Mouse (Mus musculus) stomach, embryonic 15.5 days (tissue): ENCODE data around the gene Tex36. TPM values are rescaled to one million over a fixed set of nuclear protein-coding genes. Genes with fewer than 3 reads are reported as not detected.

Experiments used
- ATAC-seq: fragments of 200-750 bp; cut with Nextera tagmentation; 2 replicates; pipeline ENCODE4 v1.8.0; 2017; ENCODE audit warnings: low read depth, moderate number of reproducible peaks, moderate TSS enrichment; ENCODE audit not compliant: insufficient read depth, low FRiP score
- H3K27ac ChIP-seq: fragments of 300-500 bp; sonication (generic); 2 replicates; pipeline ENCODE4 v1.5.1; 2015; ENCODE audit warnings: mild to moderate bottlenecking, inconsistent platforms
- H3K27me3 ChIP-seq: fragments of 300-500 bp; sonication (generic); replicated peaks from 2 replicates; pipeline ENCODE4 v1.6.1; 2015; ENCODE audit warnings: inconsistent platforms
- H3K36me3 ChIP-seq: fragments of 300-500 bp; sonication (generic); 2 replicates; pipeline ENCODE4 v1.6.1; 2015; ENCODE audit warnings: inconsistent platforms
- H3K4me1 ChIP-seq: fragments of 300-500 bp; sonication (generic); 2 replicates; pipeline ENCODE4 v1.6.1; 2015; ENCODE audit warnings: inconsistent platforms
- H3K4me2 ChIP-seq: fragments of 300-500 bp; sonication (generic); 2 replicates; pipeline ENCODE4 v1.6.1; 2015; ENCODE audit warnings: mild to moderate bottlenecking, inconsistent platforms
- H3K4me3 ChIP-seq: fragments of 300-500 bp; sonication (generic); replicated peaks from 2 replicates; pipeline ENCODE4 v1.5.1; 2015; ENCODE audit warnings: inconsistent platforms
- H3K9ac ChIP-seq: fragments of 300-500 bp; sonication (generic); 2 replicates; pipeline ENCODE4 v1.6.1; 2015; ENCODE audit warnings: inconsistent platforms
- H3K9me3 ChIP-seq: fragments of 300-500 bp; sonication (generic); 2 replicates; pipeline ENCODE4 v1.6.1; 2016; ENCODE audit warnings: inconsistent platforms
- WGBS: fragments of 180-500 bp; shearing (Covaris S2); methylation state at CpG from one replicate; pipeline ENCODE4 v1.1.7; 2015; 5-methylcytosine and 5-hydroxymethylcytosine counted together
- polyA plus RNA-seq: library from polyadenylated mRNA; unstranded; fragments of >200 nt; fragmentation: Nextera tagmentation; extraction: Ambion mirVana; gene quantifications from 2 replicates; pipeline ENCODE4 v1.2.1, GENCODE M21; 2015

Tex36 gene
- polyA plus RNA-seq, 1 experiment from 2014 or later, result not detected

- Histone ChIP-seq H3K9me3 (no peaks in the 10 kb centered on the region), H3K27me3 (no peaks in the 10 kb centered on the region), H3K36me3 (no peaks in the 10 kb centered on the region), H3K27ac (no peak overlapping the region), H3K4me3 (no peak overlapping the region), H3K9ac (no peak overlapping the region), H3K4me2 (peak overlapping the region; percentile 27; the same call in 1 of the 2 replicates), H3K4me1 (no peaks in the 10 kb centered on the region)
- WGBS, result 31% methylated on average over 11 of the region's 11 CpGs
- ATAC-seq, result no peak
Measured at GRCm38 (mm10) chr7:133620721-133621120, 18.8 kb upstream of the Tex36 start.

GRCm38 (mm10) chr7:133612981-133613380, 11.0 kb upstream of the Tex36 start:
- ATAC-seq, result no peak
- Histone ChIP-seq H3K27ac (no peak overlapping the region), H3K9ac (no peak overlapping the region), H3K27me3 (no peaks in the 10 kb centered on the region), H3K9me3 (no peaks in the 10 kb centered on the region), H3K4me1 (no peaks in the 10 kb centered on the region), H3K36me3 (no peaks in the 10 kb centered on the region), H3K4me2 (no peak overlapping the region), H3K4me3 (no peak overlapping the region)
- 74% methylated on average over 2 of the region's 2 CpGs for WGBS

GRCm38 (mm10) chr7:133609585-133609984, 7.6 kb upstream of the Tex36 start:
- Histone ChIP-seq H3K9ac (no peak overlapping the region), H3K27me3 (no peaks in the 10 kb centered on the region), H3K4me3 (no peak overlapping the region), H3K27ac (no peak overlapping the region), H3K4me2 (no peak overlapping the region), H3K36me3 (no peaks in the 10 kb centered on the region), H3K4me1 (no peaks in the 10 kb centered on the region), H3K9me3 (no peaks in the 10 kb centered on the region)
- 70% methylated on average over 8 of the region's 8 CpGs for WGBS
- ATAC-seq, result no peak

- no peak for ATAC-seq
- Histone ChIP-seq H3K4me1 (no peaks in the 10 kb centered on the region), H3K27me3 (no peaks in the 10 kb centered on the region), H3K36me3 (no peaks in the 10 kb centered on the region), H3K9me3 (no peaks in the 10 kb centered on the region), H3K4me3 (no peak overlapping the region), H3K27ac (no peak overlapping the region), H3K9ac (no peak overlapping the region), H3K4me2 (no peak overlapping the region)
- WGBS, result 58% methylated on average over 13 of the region's 13 CpGs
Measured at GRCm38 (mm10) chr7:133608631-133609340, 6.8 kb upstream of the Tex36 start.

GRCm38 (mm10) chr7:133607883-133608575, 6.1 kb upstream of the Tex36 start:
- Histone ChIP-seq H3K4me1 (no peaks in the 10 kb centered on the region), H3K27ac (no peak overlapping the region), H3K9me3 (no peaks in the 10 kb centered on the region), H3K9ac (no peak overlapping the region), H3K4me2 (no peak overlapping the region), H3K36me3 (no peaks in the 10 kb centered on the region), H3K4me3 (no peak overlapping the region), H3K27me3 (no peaks in the 10 kb centered on the region)
- 72% methylated on average over 13 of the region's 13 CpGs for WGBS
- ATAC-seq, result no peak

- Histone ChIP-seq H3K36me3 (no peaks in the 10 kb centered on the region), H3K27ac (no peak overlapping the region), H3K4me1 (no peaks in the 10 kb centered on the region), H3K9ac (no peak overlapping the region), H3K4me2 (no peak overlapping the region), H3K4me3 (no peak overlapping the region), H3K9me3 (no peaks in the 10 kb centered on the region), H3K27me3 (no peaks in the 10 kb centered on the region)
- ATAC-seq, result no peak
- 77% methylated on average over 5 of the region's 5 CpGs for WGBS
Measured at GRCm38 (mm10) chr7:133607331-133607730, 5.4 kb upstream of the Tex36 start.

- Histone ChIP-seq H3K4me1 (no peaks in the 10 kb centered on the region), H3K27me3 (no peaks in the 10 kb centered on the region), H3K9ac (no peak overlapping the region), H3K36me3 (no peaks in the 10 kb centered on the region), H3K4me2 (peak overlapping the region; percentile 19; the same call in 1 of the 2 replicates), H3K4me3 (no peak overlapping the region), H3K27ac (no peak overlapping the region), H3K9me3 (no peaks in the 10 kb centered on the region)
- 44% methylated on average over 13 of the region's 13 CpGs for WGBS
- no peak for ATAC-seq
Measured at GRCm38 (mm10) chr7:133604427-133605081, 2.6 kb upstream of the Tex36 start.

- Histone ChIP-seq H3K9me3 (no peaks in the 10 kb centered on the region), H3K27ac (no peak overlapping the region), H3K4me2 (no peak overlapping the region), H3K27me3 (no peaks in the 10 kb centered on the region), H3K36me3 (no peaks in the 10 kb centered on the region), H3K9ac (no peak overlapping the region), H3K4me3 (no peak overlapping the region), H3K4me1 (no peaks in the 10 kb centered on the region)
- ATAC-seq, result no peak
- WGBS, result 60% methylated on average over 2 of the region's 2 CpGs
Measured at GRCm38 (mm10) chr7:133603156-133603555, 1.2 kb upstream of the Tex36 start.

GRCm38 (mm10) chr7:133600558-133600957, 1.4 kb downstream of the Tex36 start:
- H3K27ac ChIP-seq, result no peak overlapping the region
- H3K27me3 ChIP-seq, result no peaks in the 10 kb centered on the region
- no peaks in the 10 kb centered on the region for H3K36me3 ChIP-seq
- 34% methylated on average over 1 of the region's 1 CpGs for WGBS
- no peaks in the 10 kb centered on the region for H3K9me3 ChIP-seq
- no peak for ATAC-seq
- no peaks in the 10 kb centered on the region for H3K4me1 ChIP-seq
- H3K9ac ChIP-seq, result no peak overlapping the region
- no peak overlapping the region for H3K4me3 ChIP-seq
- no peak overlapping the region for H3K4me2 ChIP-seq

- Histone ChIP-seq H3K27me3 (no peaks in the 10 kb centered on the region), H3K4me1 (no peaks in the 10 kb centered on the region), H3K4me3 (no peak overlapping the region), H3K9ac (no peak overlapping the region), H3K4me2 (no peak overlapping the region), H3K36me3 (no peaks in the 10 kb centered on the region), H3K27ac (no peak overlapping the region), H3K9me3 (no peaks in the 10 kb centered on the region)
- 74% methylated on average over 1 of the region's 1 CpGs for WGBS
- no peak for ATAC-seq
Measured at GRCm38 (mm10) chr7:133591750-133592149, 10.2 kb downstream of the Tex36 start.

GRCm38 (mm10) chr7:133583216-133583615, 18.7 kb downstream of the Tex36 start:
- Histone ChIP-seq H3K27me3 (no peaks in the 10 kb centered on the region), H3K4me1 (no peaks in the 10 kb centered on the region), H3K4me2 (no peak overlapping the region), H3K9me3 (no peaks in the 10 kb centered on the region), H3K36me3 (no peaks in the 10 kb centered on the region), H3K27ac (no peak overlapping the region), H3K4me3 (no peak overlapping the region), H3K9ac (no peak overlapping the region)
- ATAC-seq, result no peak
- WGBS, result 81% methylated on average over 6 of the region's 6 CpGs

- Histone ChIP-seq H3K27me3 (no peaks in the 10 kb centered on the region), H3K9ac (no peak overlapping the region), H3K9me3 (no peaks in the 10 kb centered on the region), H3K4me3 (no peak overlapping the region), H3K4me1 (no peaks in the 10 kb centered on the region), H3K27ac (no peak overlapping the region), H3K4me2 (no peak overlapping the region), H3K36me3 (no peaks in the 10 kb centered on the region)
- no peak for ATAC-seq
- 85% methylated on average over 4 of the region's 4 CpGs for WGBS
Measured at GRCm38 (mm10) chr7:133580296-133580640, 21.7 kb downstream of the Tex36 start.
